Mouse (Mus musculus): Measurements from ENCODE around the gene Srl. TPM values are rescaled to one million over a fixed set of nuclear protein-coding genes. Genes with fewer than 3 reads are reported as not detected.

Gene Srl
- total RNA-seq, 2 experiments from 2014 or later, result 6.7 to 8.2 TPM

Other genes starting within 250 kb of the Srl start
- 10 to 100 TPM; 55.5 to 76.6 TPM for gene Adcy9, start 121.3 kb downstream of the Srl start, total RNA-seq (2021)
- 1 to 10 TPM; 3.2 to 7.9 TPM for gene Tfap4, start 18.0 kb upstream of the Srl start, total RNA-seq (2021)
- gene Glis2, start 52.9 kb upstream of the Srl start, total RNA-seq (2021), result 10 to 100 TPM; 19.9 to 20.1 TPM
- gene Pam16, start 83.2 kb upstream of the Srl start, total RNA-seq (2021), result 100 to 1,000 TPM in 1 of 2 experiments, 10 to 100 TPM in 1; 95.3 to 109 TPM
- gene Vasn, start 98.1 kb upstream of the Srl start, total RNA-seq (2021), result 10 to 100 TPM in 1 of 2 experiments, 1 to 10 TPM in 1; 8.9 to 15.1 TPM
- 100 to 1,000 TPM; 118 to 143 TPM for gene Dnaja3, start 98.2 kb upstream of the Srl start, total RNA-seq (2021)
- gene Coro7, start 138.0 kb upstream of the Srl start, total RNA-seq (2021), result 10 to 100 TPM; 24.6 to 25.1 TPM
- 1 to 10 TPM; 3.9 to 4.0 TPM for gene Nmral1, start 177.5 kb upstream of the Srl start, total RNA-seq (2021)
- gene Hmox2, start 184.5 kb upstream of the Srl start, total RNA-seq (2021), result 100 to 1,000 TPM in 1 of 2 experiments, 10 to 100 TPM in 1; 57.3 to 106 TPM
- gene Cdip1, start 248.5 kb upstream of the Srl start, total RNA-seq (2021), result 100 to 1,000 TPM in 1 of 2 experiments, 10 to 100 TPM in 1; 99.9 to 114 TPM